Mouse (Mus musculus): ENCODE data around the gene Lrrc61. TPM values are rescaled to one million over a fixed set of nuclear protein-coding genes. Genes with fewer than 3 reads are reported as not detected.
A peak's percentile ranks its signal among the peaks of the same experiment; 100 is the strongest.
"Not testable (repeated sequence)": the region's sequence is repeated elsewhere in the genome, so short reads cannot be mapped to it uniquely, and the experiment has no call there.

The Lrrc61 gene
- total RNA-seq (2021) = 10 to 100 TPM; 12.4 to 16.7 TPM

DNA sequence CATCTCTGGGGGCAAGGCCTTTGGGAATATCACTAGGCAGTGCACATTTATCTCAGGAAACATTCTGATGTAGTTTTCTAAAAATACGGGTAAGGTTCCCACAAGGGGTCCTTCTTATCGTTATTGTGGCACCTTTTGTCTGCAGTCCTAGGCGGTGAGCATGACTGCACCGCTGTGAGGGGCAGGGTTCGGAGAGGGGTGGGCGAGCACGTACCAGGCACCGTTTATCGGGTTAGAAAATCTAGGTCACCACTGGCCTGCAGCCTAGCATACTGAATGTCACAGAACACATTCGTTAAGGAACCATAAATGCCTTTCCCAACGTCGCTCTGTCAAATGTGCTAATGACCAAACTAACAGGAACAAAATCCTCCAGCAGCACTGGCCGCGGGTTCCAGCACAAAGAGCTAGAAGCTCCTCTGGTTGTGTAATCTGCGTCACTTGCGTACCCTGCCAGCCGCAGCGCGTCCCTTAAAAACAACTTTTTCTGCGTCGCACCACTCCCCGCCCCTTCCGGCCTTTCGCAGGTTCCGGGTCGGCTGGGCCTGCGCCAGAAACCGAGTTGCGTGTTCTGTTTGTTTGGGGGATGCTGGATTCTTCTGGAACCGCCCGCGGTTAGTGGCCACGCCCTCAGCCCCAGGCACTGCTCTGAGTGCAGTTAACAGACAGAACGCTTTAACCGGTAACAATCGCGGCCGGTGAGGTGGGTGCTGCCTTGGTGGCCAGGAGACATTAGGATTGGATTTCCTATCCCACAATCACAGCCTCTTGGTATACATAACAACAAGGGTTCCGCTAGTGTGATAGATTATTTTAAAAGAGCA lies at the start of gene Lrrc61:
TSS of gene Lrrc61 (plus strand) at position 517 of the 824 bp plus-strand sequence.
- intact Hi-C loops (cut with DNase I) = no loop called here
- peak; percentile 98 to 99 for DNase-seq

DNA sequence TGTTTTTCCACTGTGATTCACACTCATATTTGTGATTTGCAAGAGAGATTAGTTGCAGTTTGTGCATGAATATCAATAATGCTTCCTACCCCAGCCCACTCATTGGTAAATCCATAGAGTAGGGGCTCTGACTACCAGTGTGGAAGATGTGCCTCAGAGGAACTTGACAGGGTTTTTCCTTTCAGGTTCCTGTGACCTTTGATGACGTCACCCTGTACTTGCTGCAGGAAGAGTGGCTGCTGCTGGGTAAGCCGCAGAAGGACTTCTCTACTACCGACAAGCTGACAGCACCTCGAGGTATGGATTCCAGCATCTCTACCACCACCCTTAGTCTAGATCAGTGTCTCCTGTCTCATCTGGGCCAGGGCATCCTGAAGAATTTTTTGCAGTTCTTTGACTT lies 46.5 kb upstream of the Lrrc61 start:
- intact Hi-C loops (cut with DNase I) = no loop called here
- DNase-seq = no peak

GRCm38 (mm10) chr6:48510426-48510825 lies 44.2 kb upstream of the Lrrc61 start:
- intact Hi-C loops (cut with DNase I) = no loop called here
- DNase-seq = no peak

DNA sequence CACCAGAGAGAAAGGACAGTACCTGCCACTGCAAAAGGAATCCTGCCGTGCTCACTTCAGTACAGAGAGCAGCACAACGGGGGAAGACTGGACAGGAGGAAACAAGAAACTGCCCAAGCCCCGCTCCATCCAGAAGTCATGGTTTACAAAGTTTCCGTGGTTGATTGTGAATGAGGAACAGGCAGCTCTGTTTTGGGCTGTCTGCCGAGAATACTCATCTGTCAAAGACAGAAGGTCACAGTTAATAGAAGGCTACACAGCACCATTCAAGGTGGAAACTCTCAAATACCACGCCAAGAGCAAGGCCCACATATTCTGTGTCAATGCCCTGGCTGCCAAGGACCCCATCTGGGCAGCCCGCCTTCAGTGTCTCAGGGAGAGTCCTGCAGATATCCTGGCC lies 42.7 kb upstream of the Lrrc61 start:
- intact Hi-C loops (cut with DNase I) = no loop called here

GRCm38 (mm10) chr6:48524882-48525281 lies 29.7 kb upstream of the Lrrc61 start:
- intact Hi-C loops (cut with DNase I) = not testable (repeated sequence)

More for the DNA sequence above, 42.7 kb upstream of the Lrrc61 start:
- no peak for DNase-seq

DNA sequence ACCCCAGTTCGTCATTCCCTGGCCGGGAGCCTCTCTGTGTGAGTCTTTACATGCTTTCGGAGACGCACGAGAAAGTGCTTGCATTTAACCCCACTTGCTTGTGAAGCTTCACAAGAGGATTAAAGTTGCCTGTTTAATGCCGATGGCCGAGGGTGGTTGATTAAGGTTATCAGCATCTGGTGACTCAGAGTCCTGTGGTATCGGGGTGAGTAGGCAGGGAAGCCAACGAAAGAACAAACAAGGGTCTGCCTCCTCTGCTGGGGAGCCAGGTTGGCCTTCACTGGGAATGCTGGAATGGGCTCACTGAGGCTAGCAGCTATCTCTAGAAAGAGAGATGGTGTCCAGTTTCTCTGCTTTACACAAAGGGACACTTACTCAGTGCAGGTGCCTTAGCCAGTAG lies 26.7 kb upstream of the Lrrc61 start:
- intact Hi-C loops (cut with DNase I) = no loop called here
- no peak for DNase-seq

More at GRCm38 (mm10) chr6:48524882-48525281, 29.7 kb upstream of the Lrrc61 start:
- DNase-seq = not testable (repeated sequence)

- intact Hi-C loops (cut with DNase I) = no loop called here
- no peak for DNase-seq
These were observed 25.3 kb upstream of the Lrrc61 start for GRCm38 (mm10) chr6:48529261-48529660.

- no peak for DNase-seq
These were observed 24.6 kb upstream of the Lrrc61 start for GRCm38 (mm10) chr6:48529871-48530440.

GRCm38 (mm10) chr6:48530862-48531261 lies 23.7 kb upstream of the Lrrc61 start:
- intact Hi-C loops (cut with DNase I) = no loop called here
- DNase-seq = no peak

More at GRCm38 (mm10) chr6:48529871-48530440, 24.6 kb upstream of the Lrrc61 start:
- intact Hi-C loops (cut with DNase I) = no loop called here

GRCm38 (mm10) chr6:48533475-48533874 lies 21.1 kb upstream of the Lrrc61 start:
- no peak for DNase-seq
- intact Hi-C loops (cut with DNase I) = no loop called here

DNA sequence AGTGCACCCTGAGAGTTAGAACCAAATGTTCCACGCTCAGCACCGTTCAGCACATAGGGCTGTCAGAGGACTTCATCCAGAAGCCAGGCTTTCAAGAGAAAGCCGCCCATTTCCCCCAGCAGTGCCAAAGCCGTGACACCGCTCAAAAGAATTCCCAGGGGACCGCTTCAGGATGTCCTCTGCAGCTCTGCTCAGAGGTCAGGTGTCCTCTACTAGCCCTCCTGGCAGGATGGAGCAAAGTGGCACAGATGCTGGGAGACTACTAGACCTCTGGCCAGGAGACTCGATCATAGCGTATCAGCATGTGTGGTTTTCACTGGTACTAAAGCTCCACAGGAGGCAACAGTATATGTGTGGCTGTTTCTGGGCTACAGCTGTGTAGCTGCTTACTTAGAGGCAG lies 19.7 kb upstream of the Lrrc61 start:
- intact Hi-C loops (cut with DNase I) = loop anchor here (5.0 kb wide), 2 partner anchors 237 to 358 kb away; partner anchors contain the start of gene Gimap3
- DNase-seq = no peak

- no peak for DNase-seq
- intact Hi-C loops (cut with DNase I) = loop anchor here (5.0 kb wide), 2 partner anchors 236 to 359 kb away; partner anchors contain the start of gene Gimap3
These were observed 18.5 kb upstream of the Lrrc61 start for GRCm38 (mm10) chr6:48536091-48536490.

GRCm38 (mm10) chr6:48537105-48537954 lies 17.3 kb upstream of the Lrrc61 start, which contains the start of gene Atp6v0e2:
Atp6v0e2 (plus strand) TSS chr6:48537615.
- peak; percentile 80 to 85 for DNase-seq
- intact Hi-C loops (cut with DNase I) = loop anchor here (5.0 kb wide), 2 partner anchors 235 to 360 kb away; partner anchors contain the start of gene Gimap3

DNA sequence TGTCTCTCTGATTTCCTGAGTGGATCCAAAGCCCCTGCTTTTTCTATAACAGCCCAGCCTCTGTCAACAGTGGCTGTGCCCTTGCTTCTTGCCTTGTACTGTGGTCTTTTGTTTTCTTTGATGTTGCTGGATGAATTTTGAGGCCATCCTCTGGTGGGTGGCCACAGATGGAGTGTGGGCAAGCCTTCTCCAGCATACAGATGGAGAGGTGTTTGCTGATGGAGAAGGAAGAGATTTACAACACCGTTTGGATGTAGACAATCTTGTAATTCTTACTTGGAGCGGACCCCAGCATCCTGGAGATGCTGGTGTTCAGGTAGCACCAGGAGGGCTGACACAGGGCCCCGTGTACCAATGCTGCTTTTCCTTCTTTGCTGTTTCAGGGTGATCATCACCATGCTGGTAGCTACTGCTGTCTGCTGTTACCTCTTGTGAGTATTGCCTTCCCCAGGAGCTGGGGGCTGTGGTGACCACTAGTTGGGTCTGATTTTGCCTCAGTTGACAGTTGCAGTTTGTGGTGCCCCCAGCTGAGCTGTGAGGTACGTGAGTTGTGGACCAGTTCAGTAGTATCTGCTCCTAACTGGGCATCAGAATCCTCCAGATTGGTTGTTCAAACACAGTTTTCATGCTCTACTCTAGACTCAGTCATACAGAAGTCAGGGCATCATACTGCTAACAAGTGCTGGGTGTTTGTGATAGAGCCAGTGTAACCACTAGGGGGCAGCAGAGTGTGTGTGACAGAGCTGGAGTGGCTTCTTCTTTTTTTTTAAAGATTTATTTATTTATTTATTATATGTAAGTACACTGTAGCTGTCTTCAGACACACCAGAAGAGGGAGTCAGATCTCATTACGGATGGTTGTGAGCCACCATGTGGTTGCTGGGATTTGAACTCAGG lies 15.5 kb upstream of the Lrrc61 start:
- DNase-seq = peak; percentile 78 to 90
- intact Hi-C loops (cut with DNase I) = loop anchor here (2.0 to 5.0 kb wide), 3 partner anchors 104 to 362 kb away; partner anchors contain the start of gene Gimap3

DNA sequence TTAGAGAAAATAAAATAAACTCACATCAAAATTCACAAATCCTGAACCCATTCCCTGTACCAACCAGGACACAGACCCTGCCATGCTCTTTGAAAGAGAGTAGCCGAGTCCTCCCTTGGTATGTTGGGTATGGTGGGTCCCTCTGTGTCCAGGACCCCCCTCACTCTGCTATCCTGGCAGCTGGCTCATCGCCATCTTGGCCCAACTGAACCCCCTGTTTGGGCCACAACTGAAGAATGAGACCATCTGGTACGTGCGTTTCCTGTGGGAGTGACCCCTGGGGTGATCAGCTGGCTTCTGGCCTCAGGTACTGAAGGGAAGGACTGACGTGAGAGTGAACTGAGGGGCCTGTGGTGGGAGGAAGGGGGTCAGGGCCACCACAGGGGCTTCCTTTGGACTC lies 14.7 kb upstream of the Lrrc61 start:
- intact Hi-C loops (cut with DNase I) = loop anchor here (2.0 to 5.0 kb wide), 3 partner anchors 103 to 363 kb away; partner anchors contain the start of gene Gimap3
- DNase-seq = no peak

DNA sequence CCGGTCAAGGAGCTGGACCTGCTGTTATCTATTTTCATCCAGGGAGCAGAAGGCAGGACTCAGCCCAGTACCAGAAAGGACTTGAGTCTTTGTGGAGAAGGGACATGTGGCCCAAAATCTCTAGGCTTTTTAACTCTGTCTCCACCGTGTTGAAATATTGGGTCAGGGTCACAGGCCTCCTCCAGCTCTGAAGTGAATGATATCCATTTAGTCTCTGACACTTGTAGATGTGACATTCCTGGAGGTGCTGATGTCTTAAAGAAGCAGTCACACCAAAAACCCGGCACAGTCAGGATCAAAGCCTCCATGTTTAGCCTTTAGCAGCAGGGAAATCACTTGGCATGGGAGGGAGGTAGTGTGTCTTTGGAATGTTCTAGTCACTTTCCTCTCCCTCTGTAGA lies 13.9 kb upstream of the Lrrc61 start:
- intact Hi-C loops (cut with DNase I) = no loop called here
- DNase-seq = no peak

DNA sequence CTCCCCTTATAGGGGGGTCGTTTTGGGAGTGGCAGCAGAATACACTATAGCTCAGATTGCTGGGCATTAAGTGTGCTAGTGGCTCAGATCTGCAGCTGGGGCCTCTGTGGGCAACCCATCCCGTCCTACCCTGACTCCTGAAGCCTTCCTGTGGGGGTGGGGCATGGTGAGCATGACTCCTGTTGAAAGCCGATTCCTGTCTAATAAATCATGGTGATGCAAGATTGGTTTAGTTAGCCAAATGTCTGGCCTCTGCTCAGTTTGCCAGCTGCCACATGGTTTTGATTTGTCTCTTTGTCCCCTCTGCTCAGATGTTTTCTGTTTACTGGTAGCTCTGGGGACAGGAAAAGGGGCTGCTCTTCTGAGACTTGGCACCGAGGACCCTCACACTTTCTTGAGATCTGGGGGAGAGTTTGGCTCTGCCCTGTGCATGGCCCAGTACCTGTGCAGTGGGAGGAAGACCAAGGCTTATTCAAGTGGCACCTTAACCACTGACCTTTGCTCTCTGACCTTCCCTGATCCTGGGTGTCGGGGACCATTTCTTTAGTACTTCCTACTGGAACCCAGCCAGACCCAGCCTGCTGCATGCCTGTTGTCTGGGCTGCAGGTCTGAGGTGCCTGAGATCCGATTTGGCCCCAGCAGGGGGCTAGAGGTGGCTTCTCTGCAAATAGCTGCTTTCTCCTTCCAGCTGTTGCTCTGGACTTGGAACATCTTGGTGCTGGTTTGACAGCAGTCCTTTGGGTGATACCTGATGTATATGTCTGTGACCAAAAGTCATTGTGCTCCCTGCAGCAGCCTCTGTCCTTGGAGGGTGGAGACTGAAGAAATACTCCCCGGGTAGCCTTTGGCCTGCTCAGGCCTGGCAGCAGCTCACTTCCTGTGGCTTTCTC lies 12.8 kb upstream of the Lrrc61 start:
- DNase-seq = no peak
- intact Hi-C loops (cut with DNase I) = no loop called here

GRCm38 (mm10) chr6:48542631-48543030 lies 12.0 kb upstream of the Lrrc61 start:
- intact Hi-C loops (cut with DNase I) = no loop called here

GRCm38 (mm10) chr6:48545251-48545650 lies 9.3 kb upstream of the Lrrc61 start:
- intact Hi-C loops (cut with DNase I) = no loop called here
- no peak for DNase-seq

More at GRCm38 (mm10) chr6:48542631-48543030, 12.0 kb upstream of the Lrrc61 start:
- DNase-seq = no peak
